Mouse (Mus musculus) regulatory T cell (primary cell): ENCODE results near the gene Tmem44.

Source experiments
- in situ Hi-C: fragments of 300-600 bp; cut with MboI, MseI; formaldehyde crosslinking; loops from one replicate; pipeline ENCODE4 v1.15.1; 2025; ENCODE audit warnings: high pct_unique_total_duplicates

Tmem44 gene

GRCm38 (mm10) chr16:30550748-30551192 lies at the start of gene Tmem44:
Gene Tmem44 (minus strand): TSS chr16:30550842.
- in situ Hi-C loops: no loop called here

- in situ Hi-C loops: loop anchor here (10.0 kb wide), 2 partner anchors 345 to 375 kb away; no protein-coding TSS in a partner anchor
Measured at GRCm38 (mm10) chr16:30599491-30600268, 49.0 kb upstream of the Tmem44 start, which contains the start of gene Fam43a. Gene Fam43a (plus strand): TSS chr16:30599723.

GRCm38 (mm10) chr16:30596959-30597681 lies 46.5 kb upstream of the Tmem44 start:
- in situ Hi-C loops: loop anchor here (10.0 kb wide), 1 partner anchor 348 kb away; no protein-coding TSS in a partner anchor

- in situ Hi-C loops: loop anchor here (10.0 kb wide), 1 partner anchor 349 kb away; no protein-coding TSS in a partner anchor
Measured at GRCm38 (mm10) chr16:30595835-30596557, 45.4 kb upstream of the Tmem44 start.

- in situ Hi-C loops: loop anchor here (10.0 kb wide), 1 partner anchor 349 kb away; no protein-coding TSS in a partner anchor
Measured at GRCm38 (mm10) chr16:30595356-30595755, 44.7 kb upstream of the Tmem44 start.

DNA sequence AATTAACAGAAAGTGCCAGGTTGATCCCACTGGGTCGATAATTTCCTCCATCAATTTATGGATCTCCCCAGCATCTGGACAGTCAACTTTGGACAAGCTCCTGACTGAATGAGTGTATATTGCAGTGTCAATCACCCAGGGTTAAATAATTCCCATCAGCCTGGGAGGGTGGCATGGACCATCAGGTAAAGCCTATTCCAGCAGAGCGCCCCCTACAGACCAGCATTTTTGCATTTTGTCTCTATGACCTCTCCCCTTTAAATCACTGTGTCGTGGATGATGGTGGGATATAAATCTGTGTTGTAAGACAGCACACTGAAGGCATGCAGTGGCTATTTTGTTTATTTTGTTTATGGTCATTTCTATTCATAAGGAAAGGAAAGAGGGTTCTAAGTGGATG lies 41.3 kb upstream of the Tmem44 start:
- in situ Hi-C loops: loop anchor here (5.0 to 10.0 kb wide), 3 partner anchors 353 to 760 kb away; no protein-coding TSS in a partner anchor

- in situ Hi-C loops: loop anchor here (5.0 to 10.0 kb wide), 3 partner anchors 354 to 762 kb away; no protein-coding TSS in a partner anchor
Measured at GRCm38 (mm10) chr16:30590264-30591209, 39.9 kb upstream of the Tmem44 start.

DNA sequence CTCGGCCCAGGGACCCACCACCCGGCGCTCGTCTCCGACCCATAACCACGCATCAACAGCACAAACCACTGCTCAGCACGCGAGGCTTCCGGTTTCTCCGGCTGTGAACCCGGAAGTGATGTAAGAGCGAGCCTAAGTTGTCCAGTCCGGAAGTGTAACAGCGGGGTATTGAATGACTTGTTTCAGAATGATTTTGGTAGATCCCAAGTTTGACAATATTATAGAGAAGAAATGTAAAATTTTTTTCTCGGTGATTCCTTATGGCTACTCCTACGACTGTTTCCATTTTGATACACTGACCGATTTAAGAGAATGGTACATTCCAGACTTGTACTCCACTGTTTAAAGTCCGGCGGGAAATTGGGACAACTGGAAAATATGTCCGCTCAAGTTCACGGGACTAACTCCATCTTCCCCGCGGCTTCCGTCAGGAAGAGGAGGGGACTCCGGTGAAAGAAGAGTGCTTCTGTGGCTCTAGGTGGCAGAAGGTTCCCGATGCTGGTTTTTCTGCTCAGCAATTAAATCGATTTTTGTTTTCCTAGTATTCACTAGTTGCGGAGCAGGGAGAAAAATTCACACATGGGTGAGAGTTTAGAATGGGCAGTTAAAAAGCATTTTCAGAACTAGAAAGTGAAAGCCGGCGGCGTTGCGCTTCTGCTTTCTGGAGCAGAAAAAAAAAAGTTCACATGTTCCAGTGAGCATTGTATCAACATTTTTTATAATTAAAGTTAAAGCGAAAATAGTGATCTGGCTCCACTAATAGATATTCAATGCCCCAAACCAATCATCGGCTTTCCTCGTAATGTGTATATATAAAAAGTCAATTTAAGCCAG lies 37.1 kb upstream of the Tmem44 start, which contains the start of gene Lsg1:
Gene Lsg1, minus strand, starts transcription at position 99 of the 834 bp plus-strand sequence.
- in situ Hi-C loops: no loop called here

- in situ Hi-C loops: no loop called here
Measured at GRCm38 (mm10) chr16:30586935-30587493, 36.4 kb upstream of the Tmem44 start.

DNA sequence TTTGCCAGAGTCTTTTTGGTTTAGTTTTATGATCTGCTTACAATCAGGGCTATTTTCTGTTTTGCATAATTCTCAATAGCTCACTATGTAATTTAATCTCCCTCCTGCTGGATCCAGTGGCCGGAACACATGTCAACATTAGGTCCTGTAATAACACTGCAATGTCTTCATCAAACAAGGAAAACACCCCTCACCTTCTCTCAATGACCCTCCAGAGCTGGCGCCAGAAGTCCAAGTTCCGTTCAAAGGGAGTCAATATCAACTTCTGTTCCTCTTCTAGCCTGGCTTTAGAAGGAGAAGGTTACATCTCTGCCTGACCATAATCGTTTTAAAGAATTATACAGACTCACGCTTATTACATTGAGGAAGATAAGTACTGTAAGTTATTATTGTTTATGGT lies 30.1 kb upstream of the Tmem44 start:
- in situ Hi-C loops: no loop called here

DNA sequence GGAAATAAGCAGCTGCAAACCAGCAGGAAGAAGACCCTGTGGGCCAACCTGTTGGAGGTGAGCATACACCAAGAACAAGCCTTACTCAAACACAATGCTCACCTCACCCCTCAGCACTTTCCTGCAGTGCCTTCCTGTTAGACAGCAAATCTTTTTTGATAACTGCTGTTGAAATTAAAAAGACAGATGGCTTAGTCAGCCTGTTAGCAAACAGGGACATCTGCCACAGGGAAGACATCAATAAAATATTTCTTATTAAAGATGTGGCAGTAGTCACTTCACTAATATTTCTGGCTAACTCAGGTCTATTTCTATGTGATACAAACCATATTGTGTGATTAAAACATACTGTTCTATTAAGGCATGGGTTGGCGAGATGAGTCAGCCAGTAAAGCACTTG lies 25.8 kb upstream of the Tmem44 start:
- in situ Hi-C loops: no loop called here

- in situ Hi-C loops: no loop called here
Measured at GRCm38 (mm10) chr16:30575815-30576214, 25.2 kb upstream of the Tmem44 start.

DNA sequence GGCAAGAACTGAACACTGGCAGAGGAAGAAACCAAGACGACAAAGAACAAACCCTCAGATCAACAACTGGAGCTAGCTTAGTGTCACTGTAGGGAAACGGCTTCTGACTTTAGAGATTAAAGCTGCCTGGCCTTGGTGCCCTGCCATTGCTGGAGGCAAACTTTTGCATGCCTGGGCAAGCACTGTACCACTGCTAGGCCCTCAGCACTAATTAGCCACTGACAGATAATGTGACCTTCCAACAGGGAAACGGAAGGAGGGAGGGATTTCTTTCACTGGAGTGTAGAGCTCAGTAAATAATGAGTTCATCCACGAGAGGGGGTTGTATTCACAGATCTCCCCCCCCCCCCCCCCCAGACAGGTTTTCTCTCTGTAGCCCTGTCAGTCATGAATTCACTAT lies 21.6 kb upstream of the Tmem44 start:
- in situ Hi-C loops: no loop called here

- in situ Hi-C loops: no loop called here
Measured at GRCm38 (mm10) chr16:30571378-30571777, 20.7 kb upstream of the Tmem44 start.

GRCm38 (mm10) chr16:30570173-30570572 lies 19.5 kb upstream of the Tmem44 start:
- in situ Hi-C loops: no loop called here

DNA sequence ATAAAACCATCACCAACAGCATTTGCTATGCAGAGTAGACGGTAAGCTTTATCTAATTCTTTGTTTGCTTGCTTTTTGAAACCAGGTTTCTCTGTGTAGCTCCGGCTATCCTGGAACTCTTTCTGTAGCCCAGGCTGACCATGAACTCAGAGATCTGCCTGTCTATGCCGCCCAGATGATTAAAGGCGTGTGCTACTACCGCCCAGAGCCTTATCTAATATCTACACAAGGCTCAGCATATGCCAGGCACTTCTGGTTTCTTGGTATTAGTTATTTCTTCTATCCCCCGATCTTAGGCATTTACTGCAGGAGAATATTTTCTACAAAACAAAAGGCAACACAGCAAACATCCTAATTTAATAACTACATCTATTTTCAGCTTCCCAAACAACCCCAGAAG lies 15.0 kb upstream of the Tmem44 start:
- in situ Hi-C loops: no loop called here

- in situ Hi-C loops: no loop called here
Measured at GRCm38 (mm10) chr16:30560601-30561000, 10.0 kb upstream of the Tmem44 start.

DNA sequence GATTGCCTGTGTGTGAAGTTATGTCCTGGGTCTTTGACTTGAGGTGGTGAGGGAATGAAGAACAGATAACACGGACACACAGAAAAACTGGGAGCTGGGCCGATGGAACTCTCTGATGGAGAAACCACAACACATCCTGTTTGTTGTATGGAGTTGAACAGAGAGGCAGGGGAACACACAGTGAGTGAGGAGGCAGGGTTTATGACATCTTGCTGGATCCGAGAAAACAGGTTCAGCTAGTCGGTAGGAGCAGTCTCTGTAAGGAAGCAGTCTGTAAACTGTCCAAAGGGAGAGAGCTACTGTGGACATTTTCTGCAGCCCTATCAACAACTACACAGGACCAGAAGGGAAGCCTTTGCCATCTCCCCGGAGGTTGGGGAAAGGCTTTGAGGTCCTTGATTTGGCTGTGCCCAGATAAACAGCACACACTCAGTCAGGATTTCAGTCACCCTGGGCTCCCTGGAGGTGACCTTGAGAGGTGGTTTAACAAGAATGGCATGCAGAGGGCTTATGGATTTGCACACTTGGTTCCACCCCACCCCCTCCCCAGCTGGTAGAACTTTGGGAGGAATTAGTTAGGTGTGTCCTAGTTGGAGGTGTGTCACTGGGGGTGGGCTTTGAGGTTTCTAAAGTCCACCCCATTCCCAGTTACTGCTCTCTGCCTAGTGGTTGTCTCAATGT lies 8.8 kb upstream of the Tmem44 start:
- in situ Hi-C loops: no loop called here

DNA sequence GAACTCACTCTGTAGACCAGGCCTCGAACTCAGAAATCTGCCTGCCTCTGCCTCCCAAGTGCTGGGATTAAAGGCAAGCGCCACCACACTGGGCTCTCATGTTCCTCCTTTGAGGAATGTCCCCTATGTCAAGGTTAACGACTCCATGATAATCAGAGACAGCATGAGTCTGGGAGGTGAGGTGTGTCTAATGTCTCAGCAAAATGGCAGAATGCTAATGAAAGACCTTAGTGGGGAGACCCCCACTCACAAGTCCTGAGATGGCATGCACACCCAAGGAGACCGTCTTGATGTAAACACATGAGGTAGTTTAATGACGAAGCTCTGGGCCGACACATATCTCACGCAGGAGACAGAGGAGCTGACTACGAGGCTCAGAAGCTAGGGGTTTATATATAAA lies 3.5 kb upstream of the Tmem44 start:
- in situ Hi-C loops: no loop called here
